Mouse (Mus musculus) limb, embryonic 12.5 days (tissue): Measurements from ENCODE around the gene Gm42906. TPM values are rescaled to one million over a fixed set of nuclear protein-coding genes. Genes with fewer than 3 reads are reported as not detected.

ENCODE experiments used
- ATAC-seq: fragments of 200-750 bp; cut with Nextera tagmentation; 2 replicates; pipeline ENCODE4 v1.8.0; 2017; ENCODE audit warnings: low read depth, moderate TSS enrichment; ENCODE audit not compliant: insufficient number of reproducible peaks, insufficient read depth, low FRiP score, low TSS enrichment
- H3K27ac ChIP-seq: fragments of 300-500 bp; sonication (generic); 2 replicates; pipeline ENCODE4 v1.5.1; 2016; ENCODE audit warnings: mild to moderate bottlenecking, moderate library complexity
- H3K27me3 ChIP-seq: fragments of 300-500 bp; sonication (generic); 2 replicates; pipeline ENCODE4 v1.6.1; 2016; ENCODE audit warnings: mild to moderate bottlenecking, moderate library complexity
- H3K36me3 ChIP-seq: fragments of 300-500 bp; sonication (generic); 2 replicates; pipeline ENCODE4 v1.6.1; 2016; ENCODE audit warnings: mild to moderate bottlenecking, moderate library complexity
- H3K4me1 ChIP-seq: fragments of 300-500 bp; sonication (generic); replicated peaks from 2 replicates; pipeline ENCODE4 v1.6.1; 2016
- H3K4me2 ChIP-seq: fragments of 300-500 bp; sonication (generic); 2 replicates; pipeline ENCODE4 v1.6.1; 2016; ENCODE audit warnings: mild to moderate bottlenecking, moderate library complexity
- H3K4me3 ChIP-seq: fragments of 300-500 bp; sonication (generic); replicated peaks from 2 replicates; pipeline ENCODE4 v1.5.1; 2016; ENCODE audit warnings: mild to moderate bottlenecking
- H3K9ac ChIP-seq: fragments of 300-500 bp; sonication (generic); replicated peaks from 2 replicates; pipeline ENCODE4 v1.6.1; 2016; ENCODE audit warnings: mild to moderate bottlenecking, moderate library complexity
- H3K9me3 ChIP-seq: fragments of 300-500 bp; sonication (generic); 2 replicates; pipeline ENCODE4 v1.6.1; 2016; ENCODE audit warnings: mild to moderate bottlenecking, moderate library complexity
- WGBS: fragments of 180-500 bp; shearing (Covaris S2); methylation state at CpG from one replicate; pipeline ENCODE4 v1.1.7; 2016; 5-methylcytosine and 5-hydroxymethylcytosine counted together
- polyA plus RNA-seq: library from polyadenylated mRNA; unstranded; fragments of >200 nt; fragmentation: Nextera tagmentation; extraction: Ambion mirVana; gene quantifications from 2 replicates; pipeline ENCODE4 v1.2.1, GENCODE M21; 2016

Gm42906 gene
- polyA plus RNA-seq, 1 experiment from 2014 or later: not detected

DNA sequence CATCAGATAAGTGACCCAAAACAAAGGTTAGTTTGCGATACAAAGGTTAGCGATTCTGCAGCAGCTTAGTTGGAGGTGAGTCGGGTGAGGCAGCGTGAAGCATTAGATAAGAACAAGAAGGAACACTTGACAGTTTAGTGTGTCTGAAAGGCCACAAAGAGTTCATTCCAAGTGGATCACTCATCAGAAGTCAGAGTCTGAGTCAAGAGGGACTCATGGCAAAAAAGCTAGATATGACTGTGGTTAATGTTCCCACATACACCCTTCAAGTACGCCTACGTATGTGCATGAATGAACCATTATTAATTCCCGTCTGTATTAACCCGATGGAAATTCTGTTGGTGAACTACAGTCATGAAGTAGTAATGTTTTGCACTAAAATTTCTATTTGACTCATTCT is 176.3 kb downstream of the Gm42906 start:
- no peak overlapping the region for H3K4me2 ChIP-seq
- no peak overlapping the region for H3K9ac ChIP-seq
- H3K27me3 ChIP-seq: no peaks in the 10 kb centered on the region
- H3K36me3 ChIP-seq: no peaks in the 10 kb centered on the region
- H3K4me1 ChIP-seq: peaks cover 12% of the 10 kb centered on the region; the same call in 1 of the 2 replicates
- no peak for ATAC-seq
- WGBS: 89% methylated on average over 8 of the region's 8 CpGs
- H3K9me3 ChIP-seq: no peaks in the 10 kb centered on the region
- no peak overlapping the region for H3K4me3 ChIP-seq
- no peak overlapping the region for H3K27ac ChIP-seq

DNA sequence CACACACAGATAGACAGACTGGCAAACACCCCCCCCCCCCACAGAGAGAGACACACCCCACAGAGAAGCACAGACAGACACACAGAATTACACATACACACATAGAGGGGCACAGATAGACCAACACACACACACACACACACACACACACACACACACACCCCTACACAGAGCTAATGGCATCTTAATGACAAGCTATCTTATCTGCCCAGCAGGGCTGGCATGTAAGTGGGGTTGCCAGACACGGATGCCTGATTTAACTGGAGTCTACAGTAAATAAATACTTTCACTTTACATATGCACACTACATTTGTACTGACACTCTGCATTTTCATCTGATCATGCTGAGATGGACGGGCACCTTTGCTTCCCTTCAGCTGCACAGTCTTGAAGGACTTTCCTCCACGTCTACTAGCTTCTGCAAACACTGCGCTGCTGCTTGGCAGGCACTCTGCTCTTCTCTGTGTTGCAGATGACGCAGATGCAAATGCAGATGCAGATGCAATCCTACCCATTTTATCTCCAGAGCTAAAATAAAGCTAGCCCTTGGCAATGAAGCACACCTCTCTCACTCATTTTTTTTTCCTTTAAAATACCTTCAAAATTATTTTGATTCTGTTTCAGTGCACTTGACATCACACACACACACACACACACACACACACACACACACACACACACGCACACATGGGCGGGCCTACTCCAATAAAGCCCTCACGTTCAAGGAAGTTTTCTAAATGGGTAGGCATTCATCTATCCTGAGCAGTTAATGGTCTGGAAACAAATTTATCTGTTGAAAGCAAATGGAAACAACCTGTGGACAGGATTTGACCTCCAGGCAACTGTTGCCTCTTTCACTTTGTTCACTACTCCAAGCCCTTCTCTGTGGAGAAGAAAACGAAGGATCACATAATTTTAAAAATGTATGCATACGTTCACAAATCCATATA is 179.0 kb downstream of the Gm42906 start:
- H3K27me3 ChIP-seq: no peaks in the 10 kb centered on the region
- no peaks in the 10 kb centered on the region for H3K36me3 ChIP-seq
- ATAC-seq: no peak
- H3K4me3 ChIP-seq: no peak overlapping the region
- no peak overlapping the region for H3K4me2 ChIP-seq
- no peaks in the 10 kb centered on the region for H3K9me3 ChIP-seq
- H3K9ac ChIP-seq: no peak overlapping the region
- H3K4me1 ChIP-seq: peaks cover 13% of the 10 kb centered on the region; the same call in 1 of the 2 replicates
- no peak overlapping the region for H3K27ac ChIP-seq
- WGBS: 67% methylated on average over 10 of the region's 10 CpGs

DNA sequence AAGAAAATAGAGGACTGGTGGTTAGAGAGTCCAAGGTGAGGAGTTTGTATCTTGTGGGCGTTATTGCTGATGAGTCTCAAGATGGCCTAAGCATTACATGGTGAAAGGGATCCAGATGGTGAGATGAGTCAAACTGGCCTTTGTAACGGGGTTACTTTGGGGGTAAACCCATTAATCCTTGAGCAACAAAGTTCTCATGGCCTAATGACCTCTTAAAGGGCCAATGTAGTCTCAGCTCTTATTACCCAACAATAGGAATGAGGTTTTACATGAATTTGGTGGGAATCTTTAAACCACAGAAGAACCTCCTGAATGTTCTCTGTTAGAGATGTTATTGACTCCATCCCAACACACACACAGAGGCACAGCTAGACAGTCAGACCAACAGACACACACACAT is 179.9 kb downstream of the Gm42906 start:
- no peak for ATAC-seq

DNA sequence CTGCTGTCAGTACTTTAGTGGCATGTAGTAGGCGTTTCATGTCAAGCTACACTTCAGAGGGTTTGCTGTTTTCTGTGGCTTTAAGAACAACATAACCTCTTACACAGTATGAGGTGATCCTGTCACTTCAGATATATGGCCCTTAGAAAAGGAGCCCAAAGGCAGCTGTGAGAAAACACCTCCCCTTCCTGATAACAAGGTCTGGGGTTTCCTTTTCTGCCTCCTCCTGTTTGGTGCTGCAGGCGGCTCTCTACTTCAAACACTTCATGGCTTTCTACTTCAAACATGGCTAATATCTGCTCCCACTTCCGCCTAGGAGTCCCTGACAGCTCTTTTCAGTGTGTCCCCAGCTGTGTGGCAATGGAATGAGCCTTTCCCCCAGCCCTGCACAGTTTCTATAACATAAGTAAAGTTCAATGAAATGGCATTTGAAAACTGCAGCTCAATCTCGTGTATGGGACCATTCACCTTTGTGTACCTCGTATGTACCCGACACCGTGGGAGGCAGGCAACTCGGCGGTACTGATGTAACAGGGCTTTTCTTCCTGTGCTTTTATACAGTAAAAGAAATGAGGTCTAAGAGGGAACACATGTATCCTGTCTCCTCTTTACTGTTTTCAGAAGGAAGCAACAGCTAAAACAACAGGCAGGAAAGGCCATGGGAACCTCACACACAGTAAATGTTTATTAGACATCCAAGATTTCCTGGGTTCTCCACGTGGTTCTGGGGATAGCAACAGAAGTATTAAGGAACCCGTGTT is 180.7 kb downstream of the Gm42906 start:
- H3K27ac ChIP-seq: peak overlapping the region; percentile 32; the same call in 1 of the 2 replicates
- H3K9me3 ChIP-seq: no peaks in the 10 kb centered on the region
- H3K36me3 ChIP-seq: no peaks in the 10 kb centered on the region
- no peaks in the 10 kb centered on the region for H3K27me3 ChIP-seq
- peak overlapping the region; percentile 17; the same call in 1 of the 2 replicates for H3K4me2 ChIP-seq
- H3K4me3 ChIP-seq: no peak overlapping the region
- no peak overlapping the region for H3K9ac ChIP-seq
- 32% methylated on average over 11 of the region's 11 CpGs for WGBS
- H3K4me1 ChIP-seq: peaks cover 13% of the 10 kb centered on the region; the same call in 1 of the 2 replicates
- no peak for ATAC-seq

More for the DNA sequence above, 179.9 kb downstream of the Gm42906 start:
- Histone ChIP-seq H3K9ac (no peak overlapping the region), H3K4me2 (no peak overlapping the region), H3K36me3 (no peaks in the 10 kb centered on the region), H3K4me3 (no peak overlapping the region), H3K27ac (no peak overlapping the region), H3K4me1 (peaks cover 13% of the 10 kb centered on the region; the same call in 1 of the 2 replicates), H3K27me3 (no peaks in the 10 kb centered on the region), H3K9me3 (no peaks in the 10 kb centered on the region)
- 58% methylated on average over 2 of the region's 2 CpGs for WGBS

DNA sequence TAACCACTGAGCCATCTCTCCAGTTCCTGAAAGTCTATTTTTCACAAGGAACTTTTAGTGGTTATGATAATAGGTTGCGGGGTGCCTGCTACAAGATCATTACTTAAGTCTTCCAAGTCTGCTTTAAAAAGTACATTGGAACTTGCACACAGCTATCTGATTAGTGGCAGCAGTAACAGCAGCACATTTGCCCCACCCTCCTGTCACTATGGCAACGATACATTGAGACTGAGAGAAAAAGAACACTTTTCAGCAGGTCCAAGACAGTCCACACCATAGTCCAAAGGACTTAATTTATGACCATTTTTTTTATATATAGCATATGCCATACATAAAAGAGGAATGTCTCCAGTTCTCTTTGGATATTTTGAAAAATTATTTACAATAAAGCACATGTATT is 181.7 kb downstream of the Gm42906 start:
- Histone ChIP-seq H3K36me3 (no peaks in the 10 kb centered on the region), H3K27ac (no peak overlapping the region), H3K9ac (no peak overlapping the region), H3K4me1 (peaks cover 13% of the 10 kb centered on the region; the same call in 1 of the 2 replicates), H3K4me3 (no peak overlapping the region), H3K27me3 (no peaks in the 10 kb centered on the region), H3K9me3 (no peaks in the 10 kb centered on the region), H3K4me2 (no peak overlapping the region)
- 82% methylated on average over 2 of the region's 2 CpGs for WGBS
- no peak for ATAC-seq

DNA sequence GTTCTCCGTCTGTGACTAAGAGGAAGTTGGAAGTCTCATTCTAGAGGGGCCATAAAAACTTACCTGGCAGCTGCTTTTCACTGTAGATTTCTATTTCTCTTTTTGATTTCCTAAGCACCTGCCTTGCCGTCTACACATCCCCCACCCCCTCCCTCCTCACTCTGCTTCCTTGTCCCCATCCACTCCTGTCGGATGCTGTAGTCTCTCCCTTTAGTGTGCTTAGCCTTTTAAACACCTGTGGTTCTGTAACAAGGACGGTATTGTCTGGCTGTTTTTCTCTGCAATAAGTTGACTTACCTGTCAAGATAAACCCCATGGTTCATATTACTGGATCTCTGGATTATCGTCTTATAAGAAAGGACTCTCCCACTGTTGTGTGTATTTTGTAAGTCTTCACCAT is 182.4 kb downstream of the Gm42906 start:
- no peak for ATAC-seq
- H3K4me1 ChIP-seq: peaks cover 13% of the 10 kb centered on the region; the same call in 1 of the 2 replicates
- no peaks in the 10 kb centered on the region for H3K27me3 ChIP-seq
- H3K9me3 ChIP-seq: no peaks in the 10 kb centered on the region
- H3K27ac ChIP-seq: no peak overlapping the region
- no peak overlapping the region for H3K9ac ChIP-seq
- 81% methylated on average over 5 of the region's 5 CpGs for WGBS
- H3K36me3 ChIP-seq: no peaks in the 10 kb centered on the region
- H3K4me3 ChIP-seq: no peak overlapping the region
- no peak overlapping the region for H3K4me2 ChIP-seq

DNA sequence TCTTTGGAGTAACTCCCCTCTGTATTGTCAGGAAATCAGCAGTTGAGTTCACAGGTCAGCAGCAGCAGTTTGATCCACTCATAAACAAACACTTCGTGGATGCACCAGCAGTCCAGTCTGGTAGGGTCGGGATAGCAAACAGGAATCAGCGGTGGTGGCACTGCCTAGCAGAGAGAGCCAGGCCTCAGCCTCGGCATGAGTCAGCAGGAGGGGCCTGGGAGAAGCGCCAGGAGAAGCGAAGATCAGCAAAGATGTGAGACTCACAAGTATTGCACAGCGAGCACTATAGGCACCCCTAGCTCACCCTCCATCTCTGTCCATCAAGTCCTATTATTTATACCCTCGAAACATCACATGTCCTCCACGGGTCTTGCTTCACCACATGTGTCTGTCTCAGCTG is 189.2 kb downstream of the Gm42906 start:
- Histone ChIP-seq H3K4me3 (no peak overlapping the region), H3K4me2 (no peak overlapping the region), H3K27ac (no peak overlapping the region), H3K4me1 (peaks cover 3% of the 10 kb centered on the region; the same call in 1 of the 2 replicates), H3K9ac (no peak overlapping the region), H3K9me3 (no peaks in the 10 kb centered on the region), H3K27me3 (peaks cover 16% of the 10 kb centered on the region), H3K36me3 (no peaks in the 10 kb centered on the region)
- ATAC-seq: no peak
- WGBS: 82% methylated on average over 9 of the region's 9 CpGs

DNA sequence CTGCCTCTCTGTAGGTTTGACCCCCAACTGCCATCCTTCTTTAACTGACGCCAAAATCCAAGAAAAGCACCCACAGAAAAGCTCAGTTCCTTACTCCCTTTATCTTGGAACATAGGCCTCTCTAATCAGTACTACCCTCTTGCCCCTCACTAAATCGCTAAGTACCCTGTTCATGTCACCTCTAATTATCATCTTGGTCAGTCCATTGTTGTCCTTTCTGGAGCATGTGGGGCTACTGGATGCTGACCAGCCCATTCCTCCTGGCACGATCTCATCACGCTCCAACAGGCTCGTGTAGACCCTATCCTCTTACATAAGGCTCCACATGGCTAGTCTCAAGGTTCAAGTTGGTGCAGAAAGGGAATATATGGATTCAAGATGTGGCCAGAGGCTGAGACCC is 191.6 kb downstream of the Gm42906 start:
- no peak overlapping the region for H3K4me3 ChIP-seq
- no peak overlapping the region for H3K27ac ChIP-seq
- peaks cover 15% of the 10 kb centered on the region for H3K4me1 ChIP-seq
- peaks cover 36% of the 10 kb centered on the region for H3K27me3 ChIP-seq
- 89% methylated on average over 5 of the region's 5 CpGs for WGBS
- H3K9me3 ChIP-seq: no peaks in the 10 kb centered on the region
- H3K36me3 ChIP-seq: no peaks in the 10 kb centered on the region
- ATAC-seq: no peak
- H3K4me2 ChIP-seq: no peak overlapping the region
- H3K9ac ChIP-seq: no peak overlapping the region

DNA sequence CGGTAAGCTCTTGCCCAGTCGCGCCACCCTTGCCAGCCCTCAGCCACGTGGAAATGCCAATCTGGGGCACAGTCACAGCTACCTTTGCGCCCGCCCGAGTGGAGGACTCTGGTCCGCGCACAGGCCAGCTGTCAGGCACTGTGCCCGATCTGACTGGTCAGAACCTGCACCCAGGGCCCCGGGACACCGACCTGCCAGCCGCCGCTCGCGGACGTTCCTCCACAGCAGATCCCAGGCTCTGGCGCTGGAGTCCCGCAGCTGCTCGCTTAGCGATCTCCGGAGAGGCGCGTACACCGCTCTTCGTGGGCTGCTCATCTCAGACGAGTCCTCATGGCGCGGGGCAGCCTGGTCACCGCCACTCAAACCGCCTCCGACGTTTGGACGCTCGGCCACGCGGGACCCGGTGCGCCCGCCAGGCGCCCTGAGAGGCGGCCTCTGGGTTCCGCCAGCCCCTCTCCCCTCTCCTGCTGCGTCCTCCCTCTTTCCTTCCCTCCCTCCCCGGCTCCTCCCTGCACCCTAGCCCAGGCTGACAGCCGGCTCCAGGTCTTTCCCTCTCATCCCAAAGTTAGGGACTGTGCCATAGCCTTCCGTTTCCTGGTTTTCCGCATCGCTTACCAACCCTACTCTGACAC is 194.4 kb downstream of the Gm42906 start, which contains the start of gene Stard13:
TSS of gene Stard13 (minus strand) at position 437 of the 632 bp plus-strand sequence.
- Histone ChIP-seq H3K27me3 (peaks cover 36% of the 10 kb centered on the region), H3K4me1 (peaks cover 15% of the 10 kb centered on the region), H3K4me2 (peak within 1 kb of the TSS; percentile 91), H3K4me3 (peak within 1 kb of the TSS; percentile 56), H3K36me3 (no peaks in the 10 kb centered on the region), H3K9ac (peak within 1 kb of the TSS; percentile 71), H3K27ac (no peak within 1 kb of the TSS), H3K9me3 (no peaks in the 10 kb centered on the region)
- under 1% methylated on average over 49 of the region's 49 CpGs for WGBS
- peak; percentile 63 for ATAC-seq

DNA sequence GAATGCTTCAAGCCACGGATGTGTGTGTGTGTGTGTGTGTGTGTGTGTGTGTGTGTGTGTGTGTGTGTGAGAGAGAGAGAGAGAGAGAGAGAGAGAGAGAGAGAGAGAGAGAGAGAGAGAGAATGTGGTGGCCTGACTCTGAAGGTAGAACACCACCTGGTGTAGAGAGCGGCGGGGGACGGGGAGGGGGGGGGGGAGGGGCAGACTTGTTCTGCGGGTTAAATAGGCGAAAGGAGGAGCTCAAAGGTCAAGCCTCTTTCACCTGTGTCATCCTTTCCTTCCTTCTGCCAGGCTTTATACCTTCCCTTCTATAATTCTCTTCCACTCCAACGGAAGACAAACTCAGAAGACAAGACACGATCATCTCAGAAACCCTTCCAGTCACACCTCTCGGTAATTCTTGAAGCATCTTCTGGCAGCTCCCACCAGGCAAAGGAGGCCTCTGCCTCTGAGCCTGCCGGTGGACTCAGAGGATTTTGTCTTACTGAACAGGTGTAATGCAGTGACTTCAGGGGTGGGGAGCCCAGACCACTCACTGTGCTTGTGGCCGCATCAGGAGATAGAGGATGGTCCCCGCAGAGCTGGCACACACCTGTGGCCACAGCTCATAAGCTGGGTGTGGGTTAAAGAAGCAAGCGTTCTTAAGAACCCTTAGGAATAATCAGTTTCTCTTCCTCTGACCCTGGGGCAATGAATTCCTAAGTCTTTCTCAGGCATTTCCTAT is 195.2 kb downstream of the Gm42906 start:
- Histone ChIP-seq H3K36me3 (no peaks in the 10 kb centered on the region), H3K27ac (no peak overlapping the region), H3K4me2 (peak overlapping the region; percentile 91), H3K9ac (no peak overlapping the region), H3K9me3 (no peaks in the 10 kb centered on the region), H3K27me3 (peaks cover 36% of the 10 kb centered on the region), H3K4me1 (peaks cover 15% of the 10 kb centered on the region), H3K4me3 (peak overlapping the region; percentile 56)
- ATAC-seq: no peak
- WGBS: 21% methylated on average over 10 of the region's 13 CpGs
